Mouse (Mus musculus) retina, postnatal 7 days (tissue): ENCODE measurements around the gene Ap5s1.

Experiments used
- DNase-seq: peaks from one replicate; pipeline ENCODE4 v3.0.0-alpha.2; 2012; ENCODE audit warnings: low read depth, low spot score

The Ap5s1 gene

GRCm38 (mm10) chr2:131206778-131207177 lies at the start of gene Ap5s1:
Gene Ap5s1 (plus strand): TSS chr2:131207078.
- DNase-seq = no peak

- DNase-seq = no peak
Observed at GRCm38 (mm10) chr2:131159491-131159910, 47.4 kb upstream of the Ap5s1 start.

GRCm38 (mm10) chr2:131159938-131160581 lies 46.8 kb upstream of the Ap5s1 start, which contains the start of gene 1700037H04Rik:
Gene 1700037H04Rik (minus strand): TSS chr2:131160081.
- peak; percentile 97 for DNase-seq

GRCm38 (mm10) chr2:131160671-131161111 lies 46.2 kb upstream of the Ap5s1 start:
- no peak for DNase-seq

DNA sequence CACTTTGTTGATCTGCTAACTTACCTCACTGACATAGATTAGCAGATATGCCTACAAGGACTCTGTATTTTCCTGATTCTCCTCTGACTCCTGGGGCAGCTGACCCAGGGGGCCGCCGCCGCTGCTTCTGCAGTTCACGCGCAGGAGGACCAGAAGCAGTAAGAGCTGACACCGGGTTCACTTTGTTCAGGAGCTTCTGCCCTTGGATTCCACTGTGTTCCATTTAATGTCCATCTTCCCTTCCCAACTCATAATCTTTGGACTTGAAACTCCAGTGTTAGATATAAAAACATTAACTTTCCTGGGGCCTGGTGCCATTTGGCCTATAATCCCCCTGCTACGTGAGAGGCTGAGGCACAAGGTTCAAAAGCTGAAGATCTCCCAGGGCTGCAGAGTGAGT lies 43.0 kb upstream of the Ap5s1 start:
- DNase-seq = no peak

DNA sequence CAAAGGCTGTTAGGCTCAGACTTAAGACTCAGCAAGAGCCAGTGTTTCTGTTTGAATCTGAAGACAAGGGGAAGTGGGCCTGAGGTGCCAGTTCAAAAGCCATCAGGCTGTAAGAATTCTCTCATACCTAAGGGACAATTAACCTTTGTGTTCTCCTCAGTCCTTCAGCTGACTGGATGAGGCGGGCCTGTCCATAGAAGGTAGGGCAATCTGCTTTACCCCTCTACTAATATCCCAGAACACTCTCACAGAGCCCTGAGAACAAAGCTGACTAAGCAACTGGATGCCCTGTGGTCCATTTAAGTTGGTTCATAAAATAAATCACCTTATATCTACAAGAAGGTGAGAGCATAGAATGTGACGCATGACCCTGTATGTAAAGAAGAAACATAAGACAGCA lies 40.7 kb upstream of the Ap5s1 start:
- DNase-seq = no peak

DNA sequence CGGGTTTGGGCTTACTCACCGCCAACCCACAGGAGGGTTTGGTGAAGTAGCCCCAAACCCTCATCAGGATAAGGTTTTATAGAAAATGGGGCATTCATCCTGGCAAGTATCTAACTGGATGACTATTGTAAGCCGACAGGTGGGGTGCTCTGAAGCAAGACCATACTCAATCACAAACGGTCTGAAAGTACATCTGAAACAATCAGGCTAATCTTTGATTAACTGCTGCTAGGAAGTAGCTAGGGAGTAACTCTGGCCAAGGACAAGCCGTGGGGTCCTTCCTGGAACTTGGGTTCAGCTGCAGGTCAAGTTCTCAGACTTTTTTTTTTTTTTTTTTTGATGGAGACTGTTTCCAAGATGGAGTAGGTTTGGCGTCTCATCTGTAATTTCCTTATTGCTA lies 38.9 kb upstream of the Ap5s1 start:
- DNase-seq = no peak

DNA sequence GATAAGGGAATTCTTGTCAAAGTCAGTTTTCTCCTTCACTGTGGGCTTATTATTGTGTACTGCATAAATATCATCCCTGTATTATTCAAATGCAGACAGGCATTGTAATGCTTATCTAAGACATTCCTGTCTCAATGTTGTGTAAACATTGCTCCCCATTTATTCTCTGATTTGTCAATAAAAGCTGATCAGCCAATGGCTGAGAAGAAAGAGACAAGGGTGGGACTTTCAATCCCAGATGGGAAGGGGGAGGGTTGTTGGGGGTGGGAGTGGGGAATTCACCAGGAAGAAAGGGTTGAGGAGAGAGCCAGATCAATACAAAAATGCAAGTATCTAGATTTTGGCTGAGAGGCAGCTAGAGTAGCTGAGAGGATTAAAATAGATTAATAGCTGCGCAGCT lies 38.0 kb upstream of the Ap5s1 start:
- DNase-seq = no peak

DNA sequence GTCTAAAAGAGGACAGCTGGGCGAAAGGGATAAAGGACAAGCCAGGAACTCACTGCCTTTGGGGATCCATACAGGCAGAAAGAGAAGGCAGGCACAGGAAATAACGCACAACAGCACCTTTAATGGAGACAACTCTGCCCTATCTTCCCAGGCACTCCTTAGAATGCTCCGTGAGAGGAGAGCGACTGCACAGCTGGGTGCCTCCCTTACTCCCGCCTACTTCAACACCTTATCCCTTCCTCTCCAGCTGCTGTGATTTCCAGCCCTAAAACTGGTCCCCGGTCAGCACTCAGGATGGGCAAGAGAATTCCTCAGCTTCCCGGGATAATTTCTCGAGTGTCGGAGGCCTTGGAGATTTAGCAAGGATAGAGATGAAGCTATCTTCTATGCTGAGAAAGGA lies 35.9 kb upstream of the Ap5s1 start:
- DNase-seq = no peak

DNA sequence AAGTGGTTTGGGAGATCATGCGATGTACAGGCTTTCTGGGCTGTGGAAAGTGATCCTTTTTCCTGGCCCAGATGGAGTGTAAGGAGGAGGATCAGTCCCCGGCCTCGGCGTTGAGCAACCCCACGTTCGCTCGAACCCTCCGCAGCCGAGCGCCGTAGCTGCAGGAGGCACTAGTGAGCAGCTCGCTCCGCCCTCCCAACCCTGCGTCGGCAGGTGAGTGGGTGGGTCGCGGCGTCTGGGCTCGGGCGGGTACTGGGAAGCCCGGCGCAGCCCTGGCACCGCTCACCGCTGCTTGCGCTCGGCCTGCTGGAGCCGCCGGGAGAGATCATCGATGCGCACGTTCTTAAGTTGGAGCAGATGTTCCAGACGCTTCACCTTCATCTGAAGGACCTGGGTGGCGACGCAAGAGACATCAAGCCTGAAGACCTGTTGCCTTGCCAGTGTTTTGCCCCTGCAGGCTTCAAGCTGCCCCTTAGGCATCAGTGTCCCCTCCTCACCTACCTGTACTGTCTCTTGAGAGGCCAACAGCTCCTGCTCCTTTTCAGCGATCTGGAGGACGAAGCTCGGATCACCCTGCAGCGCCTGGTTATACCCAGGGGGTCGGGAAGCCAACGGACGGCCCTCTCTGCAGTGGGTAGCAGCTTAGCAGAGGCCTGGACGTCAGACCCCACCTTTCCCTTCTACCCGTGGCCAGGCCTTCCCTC lies 35.3 kb upstream of the Ap5s1 start:
- DNase-seq = no peak

- DNase-seq = no peak
Observed at GRCm38 (mm10) chr2:131172322-131172721, 34.6 kb upstream of the Ap5s1 start.

- peak; percentile 75 for DNase-seq
Observed at GRCm38 (mm10) chr2:131174700-131175099, 32.2 kb upstream of the Ap5s1 start.

DNA sequence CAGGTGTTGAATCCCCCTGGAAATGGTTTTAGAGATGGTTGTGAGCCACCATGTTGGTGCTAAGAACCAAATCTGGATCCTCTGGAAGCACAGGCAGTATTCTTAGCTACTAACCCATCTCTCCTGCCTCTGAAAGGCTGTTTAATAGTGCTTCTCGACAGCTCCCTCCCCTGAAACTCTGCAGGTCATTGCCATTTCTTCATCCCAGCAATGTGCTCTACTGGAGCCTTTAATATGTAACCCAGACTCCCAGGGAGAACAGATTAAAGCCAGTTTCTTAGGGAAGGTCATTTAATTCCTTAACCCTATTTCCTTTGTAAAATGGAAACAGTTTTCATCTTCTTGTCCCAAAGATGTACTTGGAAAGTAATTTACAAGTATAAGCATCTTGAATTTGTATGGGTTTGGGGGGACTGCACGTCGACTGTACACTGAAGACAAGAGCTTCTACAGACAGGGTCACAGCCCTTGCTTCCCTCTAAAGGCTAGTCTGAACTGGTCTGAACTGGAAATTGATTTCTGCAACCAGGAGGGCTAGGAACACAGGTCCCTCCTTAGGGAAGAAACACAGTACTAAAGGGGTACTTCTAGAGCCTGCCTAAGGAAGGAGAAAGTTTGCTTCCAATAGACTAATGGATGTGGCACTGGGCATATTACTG lies 31.5 kb upstream of the Ap5s1 start:
- no peak for DNase-seq

- no peak for DNase-seq
Observed at GRCm38 (mm10) chr2:131175945-131176309, 31.0 kb upstream of the Ap5s1 start.

GRCm38 (mm10) chr2:131176491-131176890 lies 30.4 kb upstream of the Ap5s1 start:
- no peak for DNase-seq

- no peak for DNase-seq
Observed at GRCm38 (mm10) chr2:131177932-131178331, 28.9 kb upstream of the Ap5s1 start.

- DNase-seq = no peak
Observed at GRCm38 (mm10) chr2:131178828-131179245, 28.0 kb upstream of the Ap5s1 start.

DNA sequence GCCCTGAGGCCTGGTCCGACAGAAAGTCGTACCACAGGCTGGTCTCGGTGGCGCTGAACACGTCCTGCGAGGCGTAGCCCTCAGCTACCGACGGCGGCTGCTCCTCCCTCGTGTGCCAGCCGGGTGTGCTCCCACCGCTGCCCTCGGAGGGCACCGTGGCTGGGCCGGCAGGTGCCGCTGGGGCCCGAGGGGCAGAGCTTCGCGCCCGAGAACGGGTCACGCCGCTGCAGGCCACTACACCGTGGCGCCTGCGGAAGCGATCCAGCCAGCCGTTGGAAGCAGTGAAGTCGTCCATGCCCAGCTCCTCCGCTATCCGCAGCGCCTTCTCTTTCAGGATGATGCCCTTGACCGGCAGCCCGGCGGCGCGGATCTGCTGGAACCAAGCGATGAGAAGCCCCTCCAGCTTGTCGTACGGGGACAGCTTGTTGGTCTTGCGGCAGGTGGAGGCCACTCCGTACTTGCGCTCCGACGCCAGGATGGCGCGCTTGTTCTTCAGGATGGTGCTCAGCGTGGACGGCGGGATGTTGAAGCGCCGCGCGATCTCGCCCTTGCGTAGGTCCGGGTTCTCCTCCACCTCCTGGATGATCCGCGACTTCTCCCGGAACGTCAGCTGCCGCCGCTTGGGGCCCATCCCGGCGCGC lies 27.5 kb upstream of the Ap5s1 start:
- DNase-seq = no peak

- DNase-seq = peak; percentile 78
Observed at GRCm38 (mm10) chr2:131179990-131180587, 26.8 kb upstream of the Ap5s1 start, which contains the start of gene Cenpb. Gene Cenpb (minus strand): TSS chr2:131180067.

- no peak for DNase-seq
Observed at GRCm38 (mm10) chr2:131186343-131186742, 20.5 kb upstream of the Ap5s1 start.

DNA sequence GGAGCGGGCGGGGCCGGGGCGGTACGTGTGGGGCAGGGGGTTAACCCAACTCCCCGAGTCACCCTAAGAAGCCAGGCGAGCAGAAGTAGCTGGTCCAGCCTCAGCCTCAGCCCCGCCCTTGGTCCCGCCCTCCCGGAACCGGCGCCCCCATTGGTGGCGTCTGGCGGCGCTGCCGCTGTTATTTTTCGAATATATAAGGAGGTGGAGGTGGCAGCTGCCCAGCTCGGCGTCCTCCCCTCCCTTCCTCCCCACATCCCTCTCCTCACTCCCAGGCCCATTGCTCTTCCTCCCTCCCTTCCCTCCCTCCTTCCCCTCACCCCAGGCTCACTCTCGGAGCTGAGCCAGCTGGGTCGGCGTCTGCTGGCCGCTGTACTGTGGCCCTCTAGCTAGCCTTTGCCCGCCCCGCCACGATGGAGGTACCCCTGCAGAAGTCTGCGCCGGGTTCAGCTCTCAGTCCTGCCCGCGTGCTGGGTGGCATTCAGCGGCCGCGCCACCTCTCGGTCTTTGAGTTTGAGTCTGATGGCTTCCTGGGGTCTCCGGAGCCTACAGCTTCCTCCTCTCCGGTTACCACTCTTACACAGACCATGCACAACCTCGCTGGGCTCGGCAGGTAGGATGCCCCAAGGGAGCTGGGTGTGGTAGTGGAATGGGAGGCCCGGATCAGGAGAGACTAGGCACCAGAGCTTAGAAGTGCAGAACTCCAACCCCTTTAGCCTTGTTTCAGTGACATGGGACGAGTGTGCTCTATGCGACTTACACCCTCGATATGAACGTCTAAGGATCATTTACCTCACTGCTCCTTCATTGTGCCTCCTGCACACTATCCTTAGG lies 19.9 kb upstream of the Ap5s1 start, which contains the start of the genes Cdc25b and Spef1:
Gene Cdc25b, plus strand, starts transcription at position 179 of the 831 bp plus-strand sequence.
Gene Spef1, minus strand, starts transcription at position 512 of the 831 bp plus-strand sequence.
- DNase-seq = no peak
